Mouse (Mus musculus) c-Kit-positive CD71-positive TER-119-negative erythroid progenitor cells, embryonic 14.5 days (primary cell): ENCODE data around the gene Kcnq2.

Experiments
- DNase-seq: peaks from one replicate; pipeline ENCODE4 v3.0.0-alpha.2; 2013; ENCODE audit warnings: low read depth

The Kcnq2 gene

DNA sequence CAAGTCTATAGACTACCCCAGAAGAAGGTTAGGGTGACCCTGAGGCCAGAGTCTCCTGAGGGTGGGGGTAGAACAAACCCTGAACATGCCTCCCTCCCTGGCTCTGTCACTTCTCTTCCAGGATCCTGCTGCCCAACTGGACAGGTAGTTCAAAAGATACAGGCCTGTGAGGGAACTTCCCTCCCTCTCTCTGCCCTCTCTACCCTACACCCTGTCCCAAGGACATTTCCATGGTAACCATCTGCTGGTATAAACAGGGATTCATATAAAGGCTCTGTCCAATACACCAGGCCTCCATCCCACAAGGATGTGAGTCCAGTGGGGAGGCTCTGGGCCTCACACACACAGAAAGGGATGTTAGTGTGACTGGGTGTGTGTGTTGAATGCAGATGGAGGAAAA is 92.7 kb downstream of the Kcnq2 start:
- no peak for DNase-seq

DNA sequence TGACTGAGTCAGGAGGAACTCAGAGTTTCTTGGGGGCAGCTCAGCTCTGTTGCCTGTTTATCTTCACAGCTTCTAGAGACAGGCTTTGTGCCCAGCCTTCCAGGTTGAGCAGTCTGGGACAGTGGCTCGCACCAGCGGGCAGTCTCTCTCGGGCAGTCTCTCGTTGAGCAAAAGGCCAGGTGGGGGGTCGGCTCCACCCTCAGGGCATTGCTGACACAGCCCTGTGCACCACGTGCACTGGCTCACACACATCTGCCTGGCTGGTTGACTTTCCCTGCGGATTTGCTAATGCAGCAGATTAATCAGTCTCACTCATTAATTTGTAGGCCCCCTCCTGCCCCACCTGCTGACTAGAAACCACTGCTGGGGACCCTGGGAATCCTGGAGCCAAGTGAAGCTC is 93.2 kb downstream of the Kcnq2 start:
- no peak for DNase-seq

GRCm38 (mm10) chr2:181039356-181039680 is 95.8 kb downstream of the Kcnq2 start:
- DNase-seq: no peak

DNA sequence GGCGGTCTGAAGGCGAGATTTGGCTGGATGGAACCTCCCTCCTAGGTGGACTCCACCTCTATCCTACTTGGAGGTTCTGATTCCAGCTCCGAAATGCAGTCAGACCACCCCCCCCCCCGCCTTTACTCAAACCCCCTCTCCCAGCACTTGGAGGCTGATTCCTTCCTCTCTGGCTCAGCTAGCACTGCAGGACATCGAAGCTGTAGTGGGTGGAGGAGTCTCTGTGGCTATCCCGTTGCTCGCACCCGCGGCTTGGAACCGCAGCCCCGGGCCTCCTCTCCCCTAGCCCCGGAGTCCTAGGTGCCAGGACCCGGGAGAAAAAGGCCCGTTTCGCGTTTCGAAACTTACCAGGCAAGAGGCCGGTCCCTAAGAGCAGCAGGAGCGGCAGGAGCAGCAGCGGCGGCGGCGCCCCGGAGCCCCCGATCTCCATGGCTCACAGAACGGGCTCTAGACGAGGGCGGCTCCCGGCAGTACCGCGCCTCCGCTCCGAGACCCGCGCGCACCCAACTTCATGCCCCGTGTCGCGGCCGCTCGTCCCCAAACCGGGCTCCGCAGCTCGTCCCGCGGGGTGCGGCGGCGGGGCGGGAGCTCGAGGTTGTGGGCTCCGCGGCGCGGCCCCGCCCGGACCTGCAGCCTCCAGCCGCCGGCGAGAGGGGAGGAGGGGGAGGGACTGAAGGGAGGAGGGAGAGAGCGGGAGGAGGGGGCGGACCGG is 96.3 kb downstream of the Kcnq2 start:
- no peak for DNase-seq

DNA sequence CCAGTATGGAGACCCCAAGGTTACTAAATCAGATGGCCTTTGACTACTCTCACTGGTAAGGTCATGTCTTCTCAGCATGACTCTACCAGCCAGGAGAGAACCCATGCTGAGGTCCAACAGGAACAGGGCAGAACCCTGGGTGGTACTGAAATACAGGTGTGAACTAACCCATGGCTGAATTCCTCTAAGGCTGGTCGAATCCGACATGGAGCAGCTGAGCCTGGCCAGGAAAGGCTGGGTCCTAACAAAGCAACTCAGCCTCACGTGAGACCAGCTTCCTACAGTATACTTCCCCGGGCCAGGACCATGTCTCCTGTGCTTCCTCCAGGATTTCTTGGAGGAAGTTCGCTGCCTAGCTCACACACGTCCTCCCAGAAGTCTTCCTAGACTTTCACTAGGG is 98.5 kb downstream of the Kcnq2 start:
- no peak for DNase-seq

DNA sequence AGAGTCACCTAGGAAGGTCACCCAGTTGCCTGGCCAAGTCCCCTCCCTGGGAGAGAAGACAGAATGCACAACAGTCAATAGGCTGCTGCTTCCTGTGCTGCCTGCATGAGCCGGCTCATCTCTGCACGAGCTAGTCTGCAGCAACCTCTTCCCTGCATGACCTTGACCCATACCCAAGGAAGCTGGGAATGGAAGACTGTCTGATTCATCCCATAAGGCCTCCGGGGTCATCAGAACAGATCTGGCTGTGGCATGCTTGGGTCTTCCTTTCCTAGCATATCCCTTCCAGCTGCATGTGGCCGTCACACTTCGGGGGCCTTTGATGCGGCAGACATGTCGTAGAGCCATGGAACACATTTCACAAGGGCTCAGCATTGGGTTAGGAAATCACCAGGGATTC is 99.9 kb downstream of the Kcnq2 start:
- DNase-seq: no peak

GRCm38 (mm10) chr2:181033310-181033709 is 101.8 kb downstream of the Kcnq2 start:
- no peak for DNase-seq

DNA sequence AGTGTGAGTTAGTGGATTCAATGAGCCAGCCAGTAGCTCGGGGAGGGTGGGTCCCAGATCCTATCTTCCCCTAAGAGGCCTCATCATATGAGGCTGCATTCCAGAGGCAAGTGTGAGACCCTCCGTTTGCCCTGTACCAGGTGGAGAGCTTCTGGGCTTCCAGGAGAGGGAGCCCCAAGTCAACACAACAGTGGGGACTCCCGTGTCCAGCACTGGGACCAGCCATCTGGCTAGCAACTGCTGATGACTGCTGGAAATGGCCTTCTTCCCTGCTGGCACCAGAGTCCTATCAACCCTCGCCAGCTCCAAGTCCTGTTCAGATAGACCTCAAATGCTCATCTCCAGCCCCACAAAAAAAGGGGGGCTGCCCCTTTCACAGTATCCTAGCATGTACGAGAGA is 102.7 kb downstream of the Kcnq2 start:
- no peak for DNase-seq

DNA sequence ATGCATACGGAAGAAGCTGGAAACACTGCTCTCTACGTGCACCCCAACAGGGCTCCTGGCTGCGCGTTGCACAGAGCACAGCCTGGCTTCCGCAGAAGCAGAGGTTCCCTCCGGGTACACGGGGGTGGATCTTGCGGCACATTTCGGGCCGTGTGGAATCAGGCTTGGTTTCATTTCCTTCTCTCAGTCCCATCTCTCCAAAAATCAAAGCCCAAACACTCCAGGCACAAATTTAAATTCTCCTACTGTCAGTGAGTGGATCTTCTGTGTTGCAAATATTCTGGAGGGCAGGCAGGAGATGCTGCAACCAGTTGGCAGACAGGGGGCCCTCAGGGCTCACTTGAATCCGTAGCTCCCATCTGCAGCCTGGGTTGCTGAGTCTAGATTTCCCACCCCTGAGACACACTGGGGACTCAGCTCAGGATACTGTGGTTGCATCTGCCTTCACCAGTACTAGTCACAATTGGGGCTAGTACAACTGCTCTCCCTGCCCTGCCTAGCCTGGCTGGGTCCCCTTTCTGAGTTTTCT is 103.6 kb downstream of the Kcnq2 start:
- DNase-seq: no peak
